Mouse (Mus musculus): ENCODE measurements around the gene Erich3.

DNA sequence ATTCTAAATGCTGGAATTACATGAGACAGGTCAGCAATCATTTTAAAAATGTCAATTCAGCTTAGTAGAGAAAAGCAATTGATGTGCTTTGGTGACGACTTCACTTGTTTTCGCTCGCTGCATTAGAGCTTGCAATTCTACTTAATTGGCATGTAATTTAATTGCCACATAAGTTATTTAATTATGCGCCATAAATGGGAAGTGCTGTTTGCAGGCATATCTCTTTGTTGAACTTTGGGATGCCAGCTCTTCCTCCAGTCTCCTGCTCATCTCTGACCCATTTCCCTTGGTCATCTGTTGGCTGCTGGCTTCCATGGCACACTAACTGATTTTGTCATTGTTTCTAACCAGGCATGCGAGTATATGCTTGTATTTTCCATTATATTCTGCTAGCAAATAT, 30.6 kb upstream of the Erich3 start:
- TF ChIP-seq CTCF (IDR thresholded peaks at IDR 0.05; ENCODE audit: low read depth): no peak
- TF ChIP-seq EP300 (IDR thresholded peaks at IDR 0.05; ENCODE audit: low read depth): no peak

Data from liver, postnatal 0 days (tissue).